Mouse (Mus musculus) megakaryocyte, embryonic 14.5 days (primary cell): Measurements from ENCODE around the gene Efr3b.

Experiments
- FLI1 ChIP-seq: IDR thresholded peaks from 2 replicates; pipeline ENCODE4 v1.6.1; 2012; ENCODE audit warnings: low read length, inconsistent platforms, mixed read lengths
- GATA1 ChIP-seq: IDR thresholded peaks from 3 replicates; pipeline ENCODE4 v1.6.1; 2012; ENCODE audit warnings: mixed read lengths, low read length, inconsistent platforms, borderline replicate concordance

- TF ChIP-seq GATA1 (no peak), FLI1 (no peak)
Measured at GRCm38 (mm10) chr12:4045992-4046391, 7.3 kb upstream of the Efr3b start.
